Mouse (Mus musculus): ENCODE measurements at regions not wholly inside any gene's neighbourhood (a gene's known extent, or its start where the extent isn't known, plus 50 kb on each side); places are given as distances from the start of the nearest gene placed in this dataset.

DNA sequence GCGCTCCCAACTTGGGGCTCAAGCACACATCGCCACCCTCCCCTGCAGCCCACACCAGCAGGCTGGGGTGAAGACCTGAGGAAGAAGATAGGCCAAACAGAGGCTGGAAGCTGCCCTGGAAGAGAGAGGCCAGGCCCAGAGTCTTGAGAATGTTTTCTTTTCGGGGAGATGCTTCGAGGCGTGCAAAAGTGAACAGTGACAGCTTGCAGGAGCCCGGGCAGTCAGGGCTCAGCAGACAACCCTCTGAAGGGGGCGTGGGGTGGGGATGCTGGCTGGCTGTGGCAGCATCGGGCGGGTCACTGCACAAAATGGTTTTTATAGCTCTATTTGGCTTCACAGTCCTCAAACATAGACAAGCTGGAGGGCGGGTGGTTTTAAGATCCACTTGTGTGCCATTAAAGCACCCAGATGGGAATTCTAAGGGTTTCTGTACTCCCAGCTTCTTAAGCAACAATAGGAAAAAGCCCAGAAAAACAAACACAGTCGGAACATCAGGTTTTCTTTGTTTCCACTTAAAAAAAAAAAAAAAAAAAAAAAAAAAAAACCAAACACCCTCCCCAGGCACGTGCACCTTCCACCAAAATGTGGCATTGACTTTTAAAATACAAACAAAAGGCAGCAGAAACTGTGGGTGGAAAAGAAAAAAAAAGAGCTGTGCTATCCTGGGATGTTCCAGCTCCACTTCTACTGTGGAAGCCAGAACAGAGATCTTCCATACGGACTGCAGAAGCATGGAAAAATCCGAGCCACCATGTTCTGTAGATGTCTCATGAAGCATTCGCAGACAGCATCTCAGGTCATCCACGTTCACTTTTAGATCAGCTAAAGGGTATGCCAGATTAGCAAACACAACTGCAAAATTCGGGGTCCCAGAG is 123.5 kb downstream of the Ly86 start:
- Histone ChIP-seq H3K36me3 (ENCODE audit: control insufficient read depth, insufficient read depth, low read length) (no peaks in the 10 kb centered on the region), H3K27ac (replicated peaks) (peak overlapping the region; percentile 87), H3K4me1 (replicated peaks; ENCODE audit: control insufficient read depth, insufficient read depth) (peaks cover 4% of the 10 kb centered on the region; the same call in 1 of the 2 replicates), H3K4me2 (replicated peaks; ENCODE audit: low read depth) (peak overlapping the region; percentile 12; the same call in 1 of the 2 replicates), H3K9me3 (ENCODE audit: control insufficient read depth, low read length) (no peaks in the 10 kb centered on the region), H3K4me3 (ENCODE audit: low read depth, low read length) (no peak overlapping the region), H3K9ac (ENCODE audit: low read length) (peak overlapping the region; percentile 47; the same call in 1 of the 2 replicates), H3K27me3 (ENCODE audit: control insufficient read depth, insufficient read depth, low read length) (no peaks in the 10 kb centered on the region)
- DNase-seq (ENCODE audit: low spot score) (no peak), ATAC-seq (ENCODE audit: low FRiP score, low TSS enrichment) (no peak)
- TF ChIP-seq EP300 (optimal IDR thresholded peaks at IDR 0.05) (no peak), CTCF (IDR thresholded peaks at IDR 0.05; ENCODE audit: low read depth) (no peak)
- 41% methylated on average over 17 of the region's 17 CpGs for WGBS

GRCm38 (mm10) chr13:37470230-37470907 is 125.4 kb downstream of the Ly86 start:
- Histone ChIP-seq H3K4me1 (replicated peaks; ENCODE audit: control insufficient read depth, insufficient read depth) (peaks cover 4% of the 10 kb centered on the region; the same call in 1 of the 2 replicates), H3K4me3 (ENCODE audit: low read depth, low read length) (no peak overlapping the region), H3K4me2 (replicated peaks; ENCODE audit: low read depth) (no peak overlapping the region), H3K9ac (ENCODE audit: low read length) (no peak overlapping the region), H3K27ac (replicated peaks) (no peak overlapping the region), H3K9me3 (ENCODE audit: control insufficient read depth, low read length) (no peaks in the 10 kb centered on the region), H3K36me3 (ENCODE audit: control insufficient read depth, insufficient read depth, low read length) (no peaks in the 10 kb centered on the region), H3K27me3 (ENCODE audit: control insufficient read depth, insufficient read depth, low read length) (no peaks in the 10 kb centered on the region)
- TF ChIP-seq EP300 (optimal IDR thresholded peaks at IDR 0.05) = no peak
- no peak for TF ChIP-seq CTCF (IDR thresholded peaks at IDR 0.05; ENCODE audit: low read depth)
- DNase-seq (ENCODE audit: low spot score) = no peak
- WGBS = 37% methylated on average over 11 of the region's 11 CpGs
- ATAC-seq (ENCODE audit: low FRiP score, low TSS enrichment) = no peak

DNA sequence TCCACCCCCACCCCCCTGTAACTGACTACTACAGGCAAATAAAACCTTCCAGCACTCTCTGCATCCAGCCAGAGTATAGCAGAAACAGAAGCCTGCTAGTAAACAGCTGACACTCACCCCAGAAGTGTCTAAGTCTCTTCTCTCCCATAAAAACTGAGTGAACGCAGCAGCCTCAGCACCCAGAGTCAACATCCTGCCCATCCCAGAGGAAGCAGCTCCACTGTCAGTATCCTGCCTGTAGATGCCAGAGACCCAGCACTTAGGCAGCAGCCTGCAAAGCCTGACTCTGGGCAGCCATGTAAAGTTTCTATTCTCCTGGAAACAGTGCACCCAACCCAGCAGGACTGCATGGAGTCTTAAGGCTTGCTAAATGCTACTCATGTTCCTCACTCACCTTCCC is 128.4 kb downstream of the Ly86 start:
- H3K9me3 ChIP-seq (ENCODE audit: control insufficient read depth, low read length) = no peaks in the 10 kb centered on the region
- 0 out of 2 replicates have a peak, but pooled peaks cover 2% of the 10 kb centered on the region for H3K4me1 ChIP-seq (replicated peaks; ENCODE audit: control insufficient read depth, insufficient read depth)
- no peak overlapping the region for H3K9ac ChIP-seq (ENCODE audit: low read length)
- WGBS = 43% methylated on average over 1 of the region's 1 CpGs
- no peak overlapping the region for H3K4me2 ChIP-seq (replicated peaks; ENCODE audit: low read depth)
- ATAC-seq (ENCODE audit: low FRiP score, low TSS enrichment) = no peak
- no peaks in the 10 kb centered on the region for H3K27me3 ChIP-seq (ENCODE audit: control insufficient read depth, insufficient read depth, low read length)
- TF ChIP-seq EP300 (optimal IDR thresholded peaks at IDR 0.05) (no peak), CTCF (IDR thresholded peaks at IDR 0.05; ENCODE audit: low read depth) (no peak)
- no peak overlapping the region for H3K27ac ChIP-seq (replicated peaks)
- no peak overlapping the region for H3K4me3 ChIP-seq (ENCODE audit: low read depth, low read length)
- DNase-seq (ENCODE audit: low spot score) = no peak
- no peaks in the 10 kb centered on the region for H3K36me3 ChIP-seq (ENCODE audit: control insufficient read depth, insufficient read depth, low read length)

DNA sequence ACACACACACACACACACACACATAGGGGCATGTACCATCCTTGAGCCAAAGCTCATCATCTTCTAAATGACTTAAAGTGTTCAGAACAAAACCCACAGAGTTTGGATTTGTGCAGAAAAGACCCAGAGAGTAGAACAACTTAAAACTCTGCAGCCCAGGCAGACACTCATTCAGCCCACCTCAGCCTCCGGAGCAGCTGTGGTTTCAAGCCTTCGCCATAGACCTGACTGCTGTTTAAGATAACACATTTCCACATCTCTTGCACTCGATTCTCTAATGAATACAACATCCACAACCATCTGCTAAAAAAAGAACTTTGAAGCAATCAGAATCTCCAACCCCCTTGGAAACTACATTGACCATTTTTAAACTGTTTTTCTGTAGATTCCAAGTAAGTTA is 130.8 kb downstream of the Ly86 start:
- H3K27ac ChIP-seq (replicated peaks) = no peak overlapping the region

GRCm38 (mm10) chr13:37476256-37477053 is 131.4 kb downstream of the Ly86 start:
- no peak overlapping the region for H3K4me2 ChIP-seq (replicated peaks; ENCODE audit: low read depth)

More for the DNA sequence above, 130.8 kb downstream of the Ly86 start:
- DNase-seq (ENCODE audit: low spot score) (no peak), ATAC-seq (ENCODE audit: low FRiP score, low TSS enrichment) (no peak)
- Histone ChIP-seq H3K9ac (ENCODE audit: low read length) (no peak overlapping the region), H3K36me3 (ENCODE audit: control insufficient read depth, insufficient read depth, low read length) (no peaks in the 10 kb centered on the region), H3K27me3 (ENCODE audit: control insufficient read depth, insufficient read depth, low read length) (no peaks in the 10 kb centered on the region), H3K4me2 (replicated peaks; ENCODE audit: low read depth) (no peak overlapping the region), H3K9me3 (ENCODE audit: control insufficient read depth, low read length) (no peaks in the 10 kb centered on the region), H3K4me1 (replicated peaks; ENCODE audit: control insufficient read depth, insufficient read depth) (0 out of 2 replicates have a peak, but pooled peaks cover 2% of the 10 kb centered on the region), H3K4me3 (ENCODE audit: low read depth, low read length) (no peak overlapping the region)
- TF ChIP-seq CTCF (IDR thresholded peaks at IDR 0.05; ENCODE audit: low read depth) = no peak
- no peak for TF ChIP-seq EP300 (optimal IDR thresholded peaks at IDR 0.05)
- WGBS = 64% methylated on average over 3 of the region's 3 CpGs

More at GRCm38 (mm10) chr13:37476256-37477053, 131.4 kb downstream of the Ly86 start:
- no peaks in the 10 kb centered on the region for H3K27me3 ChIP-seq (ENCODE audit: control insufficient read depth, insufficient read depth, low read length)
- no peaks in the 10 kb centered on the region for H3K9me3 ChIP-seq (ENCODE audit: control insufficient read depth, low read length)
- 59% methylated on average over 13 of the region's 13 CpGs for WGBS
- no peak for ATAC-seq (ENCODE audit: low FRiP score, low TSS enrichment)
- H3K27ac ChIP-seq (replicated peaks) = peak overlapping the region; percentile 81
- no peaks in the 10 kb centered on the region for H3K36me3 ChIP-seq (ENCODE audit: control insufficient read depth, insufficient read depth, low read length)
- no peak for TF ChIP-seq CTCF (IDR thresholded peaks at IDR 0.05; ENCODE audit: low read depth)
- no peak for TF ChIP-seq EP300 (optimal IDR thresholded peaks at IDR 0.05)
- no peak for DNase-seq (ENCODE audit: low spot score)
- H3K4me1 ChIP-seq (replicated peaks; ENCODE audit: control insufficient read depth, insufficient read depth) = 0 out of 2 replicates have a peak, but pooled peaks cover 2% of the 10 kb centered on the region
- H3K9ac ChIP-seq (ENCODE audit: low read length) = no peak overlapping the region
- H3K4me3 ChIP-seq (ENCODE audit: low read depth, low read length) = no peak overlapping the region

Measured in stomach, postnatal 0 days (tissue).